Mouse (Mus musculus) small intestine, adult 2 months (tissue): ENCODE results near the gene Schip1. TPM values are rescaled to one million over a fixed set of nuclear protein-coding genes. Genes with fewer than 3 reads are reported as not detected.
"Not testable (repeated sequence)": the region's sequence is repeated elsewhere in the genome, so short reads cannot be mapped to it uniquely, and the experiment has no call there.

Experiments used
- H3K27ac ChIP-seq: fragments of 200-500 bp; 2 replicates; pipeline ENCODE4 v1.5.1; 2012; ENCODE audit warnings: low read depth, low read length, control low read depth, inconsistent platforms; ENCODE audit not compliant: insufficient read depth
- H3K27me3 ChIP-seq: fragments of 200-500 bp; 2 replicates; pipeline ENCODE4 v1.6.1; 2012; ENCODE audit warnings: mild to moderate bottlenecking, moderate library complexity, low read length, inconsistent platforms; ENCODE audit not compliant: control insufficient read depth, insufficient read depth
- H3K36me3 ChIP-seq: fragments of 200-500 bp; 2 replicates; pipeline ENCODE4 v1.6.1; 2012; ENCODE audit warnings: mild to moderate bottlenecking, low read length, control low read depth, inconsistent platforms; ENCODE audit not compliant: control insufficient read depth, insufficient read depth
- H3K4me1 ChIP-seq: fragments of 200-500 bp; 2 replicates; pipeline ENCODE4 v1.6.1; 2012; ENCODE audit warnings: low read length, inconsistent platforms, mixed read lengths; ENCODE audit not compliant: control insufficient read depth, insufficient read depth, insufficient read length
- H3K4me3 ChIP-seq: fragments of 200-500 bp; 2 replicates; pipeline ENCODE4 v1.5.1; 2012; ENCODE audit warnings: low read depth, mild to moderate bottlenecking, control low read depth, inconsistent platforms, low read length, moderate library complexity
- CTCF ChIP-seq: fragments of 200-500 bp; IDR thresholded peaks from 2 replicates; pipeline ENCODE4 v1.5.1; 2012; ENCODE audit warnings: low read depth, mild to moderate bottlenecking, control low read depth, inconsistent platforms, low read length, moderate library complexity, mixed read lengths; ENCODE audit not compliant: insufficient replicate concordance, insufficient read length; ENCODE audit errors: extremely low read depth
- POLR2A ChIP-seq: fragments of 200-500 bp; IDR thresholded peaks from 2 replicates; pipeline ENCODE4 v1.6.1; 2012; ENCODE audit warnings: low read depth, mild to moderate bottlenecking, control low read depth, inconsistent platforms, low read length, moderate library complexity
- WGBS: fragments of 180-500 bp; shearing (Covaris S2); methylation state at CpG from one replicate; pipeline ENCODE4 v1.1.7; 2018; 5-methylcytosine and 5-hydroxymethylcytosine counted together
- polyA plus RNA-seq: library from polyadenylated mRNA; depleted of rRNA; stranded (reverse); fragments of >200 nt; gene quantifications from 2 replicates; pipeline ENCODE4 v1.2.3, GENCODE M21; 2012

Schip1 gene
- polyA plus RNA-seq, 1 experiment = 5.0 TPM

DNA sequence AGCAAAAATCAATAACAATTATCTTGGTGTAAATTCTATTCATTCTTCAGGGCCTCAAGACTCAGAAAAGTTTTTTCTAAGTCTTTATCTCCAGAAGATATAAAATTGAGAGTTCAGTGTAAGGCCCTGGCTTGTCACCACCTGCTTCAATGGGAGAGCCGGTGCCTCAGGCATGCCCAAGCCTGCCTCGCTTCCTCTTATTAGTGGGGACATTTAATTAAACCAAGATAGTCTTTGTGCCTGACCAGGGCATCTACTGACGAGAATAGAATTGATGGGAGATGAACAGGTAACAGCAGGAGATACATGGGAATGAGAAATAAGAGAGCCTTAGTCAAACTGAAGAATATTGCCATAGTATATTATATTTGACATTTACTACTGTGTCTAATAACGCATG lies 27.5 kb downstream of the Schip1 start:
- WGBS = 66% methylated on average over 4 of the region's 4 CpGs
- Histone ChIP-seq H3K27me3 (no peaks in the 10 kb centered on the region), H3K27ac (no peak overlapping the region), H3K4me1 (no peaks in the 10 kb centered on the region), H3K4me3 (no peak overlapping the region), H3K36me3 (no peaks in the 10 kb centered on the region)
- TF ChIP-seq CTCF (no peak), POLR2A (no peak)

DNA sequence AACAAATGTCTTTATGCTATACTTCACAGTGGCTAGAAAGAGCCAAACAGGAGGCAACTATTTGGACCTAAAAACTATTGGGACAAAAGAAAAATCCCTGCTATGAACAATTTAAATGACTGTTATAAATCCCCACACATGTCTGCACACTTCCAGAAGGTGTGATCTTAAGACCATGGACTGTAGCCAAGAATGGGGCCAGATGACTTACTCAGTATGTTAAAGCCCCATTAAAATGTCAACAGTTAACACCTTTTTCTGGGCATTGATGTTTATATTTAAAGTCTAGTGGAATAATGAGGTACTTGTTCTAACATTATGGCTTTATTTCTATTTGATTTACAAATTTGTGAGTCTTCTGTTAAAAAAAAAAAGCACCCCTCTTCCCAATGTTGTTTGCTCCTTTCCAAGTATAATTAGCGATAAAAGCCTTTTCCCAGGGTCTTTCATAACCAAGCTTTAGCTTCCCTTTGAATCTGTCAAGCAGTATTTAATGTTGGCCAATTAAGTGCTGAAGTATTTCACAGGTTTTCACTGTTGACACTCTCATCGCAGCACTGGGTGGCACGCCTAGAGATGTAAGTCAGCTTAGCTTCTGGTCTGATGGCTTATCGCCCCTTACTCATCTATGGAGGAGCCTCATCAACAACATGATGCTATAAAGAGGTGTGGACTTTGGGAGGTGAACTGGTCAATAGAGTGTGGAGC lies 32.3 kb downstream of the Schip1 start:
- no peak overlapping the region for H3K27ac ChIP-seq
- TF ChIP-seq CTCF (no peak), POLR2A (no peak)
- H3K4me1 ChIP-seq = no peaks in the 10 kb centered on the region
- no peaks in the 10 kb centered on the region for H3K27me3 ChIP-seq
- H3K36me3 ChIP-seq = no peaks in the 10 kb centered on the region
- no peak overlapping the region for H3K4me3 ChIP-seq
- WGBS = 65% methylated on average over 4 of the region's 4 CpGs

GRCm38 (mm10) chr3:68099561-68099960 lies 35.0 kb downstream of the Schip1 start:
- not testable (repeated sequence) for H3K27ac ChIP-seq, H3K36me3 ChIP-seq, H3K27me3 ChIP-seq, H3K4me1 ChIP-seq, H3K4me3 ChIP-seq
- WGBS = 77% methylated on average over 6 of the region's 6 CpGs

- WGBS = 52% methylated on average over 4 of the region's 4 CpGs
- Histone ChIP-seq H3K4me3 (no peak overlapping the region), H3K36me3 (no peaks in the 10 kb centered on the region), H3K27me3 (no peaks in the 10 kb centered on the region), H3K27ac (no peak overlapping the region), H3K4me1 (no peaks in the 10 kb centered on the region)
- TF ChIP-seq CTCF = no peak
- no peak for TF ChIP-seq POLR2A
Measured at GRCm38 (mm10) chr3:68101343-68101742, 36.7 kb downstream of the Schip1 start.

DNA sequence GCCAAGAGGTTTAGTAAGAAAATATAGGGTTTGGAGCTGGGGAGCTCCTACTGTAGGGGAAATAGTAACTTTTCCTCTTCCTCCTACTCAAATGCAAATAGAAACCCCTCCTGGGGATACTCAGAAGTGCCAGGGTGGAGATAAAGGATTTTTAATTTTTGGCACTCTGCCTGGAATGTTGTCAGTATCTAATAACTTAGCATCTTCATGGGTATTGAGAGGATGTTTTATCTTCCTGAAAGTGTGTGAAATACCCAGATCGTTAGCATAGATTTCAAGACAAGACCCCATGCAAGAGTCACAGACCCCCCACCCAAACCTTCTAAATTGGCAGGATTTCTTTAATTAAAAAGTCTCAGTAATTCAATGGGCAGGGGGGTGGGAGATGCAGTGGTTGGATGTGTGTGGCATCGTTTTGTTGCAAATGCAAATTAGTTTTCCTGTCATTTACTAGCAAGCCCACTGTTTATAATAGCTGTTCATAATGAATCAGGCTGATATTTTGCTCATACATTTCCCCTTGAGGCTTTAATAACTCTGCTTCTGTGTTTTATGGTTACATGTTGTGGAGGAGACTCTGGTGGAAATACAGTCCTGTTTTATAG lies 40.6 kb downstream of the Schip1 start:
- no peaks in the 10 kb centered on the region for H3K4me1 ChIP-seq
- WGBS = 76% methylated on average over 2 of the region's 2 CpGs
- H3K4me3 ChIP-seq = no peak overlapping the region
- H3K27ac ChIP-seq = no peak overlapping the region
- TF ChIP-seq CTCF (no peak), POLR2A (no peak)
- no peaks in the 10 kb centered on the region for H3K27me3 ChIP-seq
- H3K36me3 ChIP-seq = no peaks in the 10 kb centered on the region

- Histone ChIP-seq H3K4me3 (no peak overlapping the region), H3K4me1 (no peaks in the 10 kb centered on the region), H3K36me3 (no peaks in the 10 kb centered on the region), H3K27me3 (no peaks in the 10 kb centered on the region), H3K27ac (no peak overlapping the region)
- WGBS = 59% methylated on average over 5 of the region's 5 CpGs
- TF ChIP-seq CTCF (no peak), POLR2A (no peak)
Measured at GRCm38 (mm10) chr3:68121338-68121737, 56.7 kb downstream of the Schip1 start.

- no peak for TF ChIP-seq CTCF
- TF ChIP-seq POLR2A = no peak
- Histone ChIP-seq H3K27ac (no peak overlapping the region), H3K4me3 (no peak overlapping the region), H3K27me3 (no peaks in the 10 kb centered on the region), H3K36me3 (no peaks in the 10 kb centered on the region), H3K4me1 (no peaks in the 10 kb centered on the region)
- 76% methylated on average over 6 of the region's 6 CpGs for WGBS
Measured at GRCm38 (mm10) chr3:68126284-68126856, 61.8 kb downstream of the Schip1 start.
